Mouse (Mus musculus): ENCODE measurements around the gene Nsg1. TPM values are rescaled to one million over a fixed set of nuclear protein-coding genes. Genes with fewer than 3 reads are reported as not detected.

The Nsg1 gene
- total and polyA plus RNA-seq, 2 experiments from 2014 or later, result 12.5 to 29.2 TPM

GRCm38 (mm10) chr5:38158501-38158946, 1.2 kb downstream of the Nsg1 start:
- peak overlapping the region; percentile 61 for H3K4me3 ChIP-seq (ENCODE audit: low read depth, low read length)
- DNase-seq (ENCODE audit: low spot score) (no peak), ATAC-seq (ENCODE audit: insufficient read depth, low read depth) (no peak; the same call in 1 of the 2 replicates)
- no peaks in the 10 kb centered on the region for H3K9me3 ChIP-seq (replicated peaks; ENCODE audit: control insufficient read depth, low read length)
- H3K4me2 ChIP-seq (ENCODE audit: low read depth, low read length), result peak overlapping the region; percentile 95
- no peaks in the 10 kb centered on the region for H3K36me3 ChIP-seq (replicated peaks; ENCODE audit: control insufficient read depth, insufficient read depth, low read length)
- peaks cover 57% of the 10 kb centered on the region for H3K27me3 ChIP-seq (ENCODE audit: control insufficient read depth, insufficient read depth, low read length)
- no peak overlapping the region for H3K27ac ChIP-seq (ENCODE audit: low read depth)
- no peak overlapping the region for H3K9ac ChIP-seq (replicated peaks; ENCODE audit: low read depth, low read length)
- WGBS, result 7% methylated on average over 17 of the region's 17 CpGs
- no peaks in the 10 kb centered on the region for H3K4me1 ChIP-seq (ENCODE audit: control insufficient read depth, insufficient read depth)
- TF ChIP-seq EP300 (IDR thresholded peaks at IDR 0.05; ENCODE audit: low read depth) (no peak), CTCF (IDR thresholded peaks at IDR 0.05; ENCODE audit: low read depth) (no peak)

- no peak for ATAC-seq (ENCODE audit: insufficient read depth, low read depth)
- no peaks in the 10 kb centered on the region for H3K9me3 ChIP-seq (replicated peaks; ENCODE audit: control insufficient read depth, low read length)
- H3K4me1 ChIP-seq (ENCODE audit: control insufficient read depth, insufficient read depth), result no peaks in the 10 kb centered on the region
- H3K27ac ChIP-seq (ENCODE audit: low read depth), result no peak overlapping the region
- H3K9ac ChIP-seq (replicated peaks; ENCODE audit: low read depth, low read length), result no peak overlapping the region
- no peaks in the 10 kb centered on the region for H3K36me3 ChIP-seq (replicated peaks; ENCODE audit: control insufficient read depth, insufficient read depth, low read length)
- no peak overlapping the region for H3K4me2 ChIP-seq (ENCODE audit: low read depth, low read length)
- WGBS, result 59% methylated on average over 9 of the region's 9 CpGs
- no peak for TF ChIP-seq CTCF (IDR thresholded peaks at IDR 0.05; ENCODE audit: low read depth)
- no peak for TF ChIP-seq EP300 (IDR thresholded peaks at IDR 0.05; ENCODE audit: low read depth)
- H3K27me3 ChIP-seq (ENCODE audit: control insufficient read depth, insufficient read depth, low read length), result peaks cover 52% of the 10 kb centered on the region
- no peak for DNase-seq (ENCODE audit: low spot score)
- H3K4me3 ChIP-seq (ENCODE audit: low read depth, low read length), result no peak overlapping the region
These were observed 2.2 kb downstream of the Nsg1 start for GRCm38 (mm10) chr5:38157481-38158020.

GRCm38 (mm10) chr5:38153636-38154035, 6.1 kb downstream of the Nsg1 start:
- no peak overlapping the region for H3K4me2 ChIP-seq (ENCODE audit: low read depth, low read length)
- H3K9ac ChIP-seq (replicated peaks; ENCODE audit: low read depth, low read length), result no peak overlapping the region
- H3K36me3 ChIP-seq (replicated peaks; ENCODE audit: control insufficient read depth, insufficient read depth, low read length), result no peaks in the 10 kb centered on the region
- WGBS, result 77% methylated on average over 5 of the region's 5 CpGs
- DNase-seq (ENCODE audit: low spot score) (no peak), ATAC-seq (ENCODE audit: insufficient read depth, low read depth) (no peak)
- H3K27me3 ChIP-seq (ENCODE audit: control insufficient read depth, insufficient read depth, low read length), result peaks cover 15% of the 10 kb centered on the region
- no peak overlapping the region for H3K27ac ChIP-seq (ENCODE audit: low read depth)
- no peaks in the 10 kb centered on the region for H3K4me1 ChIP-seq (ENCODE audit: control insufficient read depth, insufficient read depth)
- no peaks in the 10 kb centered on the region for H3K9me3 ChIP-seq (replicated peaks; ENCODE audit: control insufficient read depth, low read length)
- no peak overlapping the region for H3K4me3 ChIP-seq (ENCODE audit: low read depth, low read length)
- TF ChIP-seq CTCF (IDR thresholded peaks at IDR 0.05; ENCODE audit: low read depth), result no peak
- TF ChIP-seq EP300 (IDR thresholded peaks at IDR 0.05; ENCODE audit: low read depth), result no peak

GRCm38 (mm10) chr5:38152201-38153108, 7.3 kb downstream of the Nsg1 start:
- Histone ChIP-seq H3K9ac (replicated peaks; ENCODE audit: low read depth, low read length) (no peak overlapping the region), H3K4me1 (ENCODE audit: control insufficient read depth, insufficient read depth) (no peaks in the 10 kb centered on the region), H3K36me3 (replicated peaks; ENCODE audit: control insufficient read depth, insufficient read depth, low read length) (no peaks in the 10 kb centered on the region), H3K9me3 (replicated peaks; ENCODE audit: control insufficient read depth, low read length) (no peaks in the 10 kb centered on the region), H3K27me3 (ENCODE audit: control insufficient read depth, insufficient read depth, low read length) (peaks cover 5% of the 10 kb centered on the region; the same call in 1 of the 2 replicates), H3K4me3 (ENCODE audit: low read depth, low read length) (no peak overlapping the region), H3K4me2 (ENCODE audit: low read depth, low read length) (no peak overlapping the region), H3K27ac (ENCODE audit: low read depth) (no peak overlapping the region)
- WGBS, result 79% methylated on average over 10 of the region's 10 CpGs
- no peak for DNase-seq (ENCODE audit: low spot score)
- ATAC-seq (ENCODE audit: insufficient read depth, low read depth), result no peak
- TF ChIP-seq EP300 (IDR thresholded peaks at IDR 0.05; ENCODE audit: low read depth) (no peak), CTCF (IDR thresholded peaks at IDR 0.05; ENCODE audit: low read depth) (no peak)

GRCm38 (mm10) chr5:38151264-38151663, 8.4 kb downstream of the Nsg1 start:
- no peak for TF ChIP-seq CTCF (IDR thresholded peaks at IDR 0.05; ENCODE audit: low read depth)
- no peak for TF ChIP-seq EP300 (IDR thresholded peaks at IDR 0.05; ENCODE audit: low read depth)
- no peak for ATAC-seq (ENCODE audit: insufficient read depth, low read depth)
- no peak overlapping the region for H3K27ac ChIP-seq (ENCODE audit: low read depth)

More at GRCm38 (mm10) chr5:38151264-38151663, 8.4 kb downstream of the Nsg1 start:
- Histone ChIP-seq H3K4me2 (ENCODE audit: low read depth, low read length) (no peak overlapping the region), H3K27me3 (ENCODE audit: control insufficient read depth, insufficient read depth, low read length) (no peaks in the 10 kb centered on the region), H3K36me3 (replicated peaks; ENCODE audit: control insufficient read depth, insufficient read depth, low read length) (no peaks in the 10 kb centered on the region), H3K9ac (replicated peaks; ENCODE audit: low read depth, low read length) (no peak overlapping the region), H3K4me1 (ENCODE audit: control insufficient read depth, insufficient read depth) (no peaks in the 10 kb centered on the region), H3K9me3 (replicated peaks; ENCODE audit: control insufficient read depth, low read length) (no peaks in the 10 kb centered on the region), H3K4me3 (ENCODE audit: low read depth, low read length) (no peak overlapping the region)
- no peak for DNase-seq (ENCODE audit: low spot score)
- 55% methylated on average over 3 of the region's 3 CpGs for WGBS
